Mouse (Mus musculus) megakaryocyte, embryonic 14.5 days (primary cell): ENCODE measurements at regions not wholly inside any gene's neighbourhood (a gene's known extent, or its start where the extent isn't known, plus 50 kb on each side); places are given as distances from the start of the nearest gene placed in this dataset.

Source experiments
- H3K27me3 ChIP-seq: replicated peaks from 2 replicates; pipeline ENCODE3; 2012; ENCODE audit warnings: inconsistent platforms
- H3K36me3 ChIP-seq: replicated peaks from 2 replicates; pipeline ENCODE3; 2012; ENCODE audit warnings: low read length, inconsistent platforms, mixed read lengths
- H3K4me1 ChIP-seq: 2 replicates; pipeline ENCODE4 v1.6.1; 2012; ENCODE audit warnings: inconsistent platforms
- H3K4me3 ChIP-seq: replicated peaks from 2 replicates; pipeline ENCODE3; 2012; ENCODE audit warnings: moderate library complexity, mild to moderate bottlenecking, inconsistent platforms
- H3K9me3 ChIP-seq: 2 replicates; pipeline ENCODE4 v1.6.1; 2012; ENCODE audit warnings: inconsistent platforms
- FLI1 ChIP-seq: IDR thresholded peaks from 2 replicates; pipeline ENCODE4 v1.6.1; 2012; ENCODE audit warnings: low read length, inconsistent platforms, mixed read lengths
- GATA1 ChIP-seq: IDR thresholded peaks from 3 replicates; pipeline ENCODE4 v1.6.1; 2012; ENCODE audit warnings: mixed read lengths, low read length, inconsistent platforms, borderline replicate concordance

DNA sequence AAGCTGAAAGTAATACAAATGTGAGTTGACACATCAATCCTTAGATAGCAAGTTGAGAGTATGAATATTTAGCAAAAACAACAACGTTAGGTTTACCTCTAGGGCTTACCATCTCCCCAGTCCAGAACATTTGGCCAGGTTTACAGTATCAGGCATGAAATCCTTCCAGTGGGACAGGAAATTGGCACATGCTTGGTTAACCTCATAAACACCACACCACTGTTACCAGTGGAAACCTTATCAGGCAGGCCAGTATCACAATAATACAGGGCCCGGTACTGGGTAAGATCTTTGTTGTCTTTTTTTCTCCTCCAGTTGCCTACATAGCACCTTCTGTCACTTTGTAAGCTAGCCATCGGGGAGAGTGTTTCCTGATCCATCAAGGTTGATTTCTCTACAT is 101.7 kb upstream of the Slc13a1 start:
- Histone ChIP-seq H3K36me3 (no peaks in the 10 kb centered on the region), H3K27me3 (no peaks in the 10 kb centered on the region), H3K4me3 (no peak overlapping the region), H3K9me3 (peaks cover 9% of the 10 kb centered on the region), H3K4me1 (no peaks in the 10 kb centered on the region)
- no peak for TF ChIP-seq GATA1
- no peak for TF ChIP-seq FLI1

DNA sequence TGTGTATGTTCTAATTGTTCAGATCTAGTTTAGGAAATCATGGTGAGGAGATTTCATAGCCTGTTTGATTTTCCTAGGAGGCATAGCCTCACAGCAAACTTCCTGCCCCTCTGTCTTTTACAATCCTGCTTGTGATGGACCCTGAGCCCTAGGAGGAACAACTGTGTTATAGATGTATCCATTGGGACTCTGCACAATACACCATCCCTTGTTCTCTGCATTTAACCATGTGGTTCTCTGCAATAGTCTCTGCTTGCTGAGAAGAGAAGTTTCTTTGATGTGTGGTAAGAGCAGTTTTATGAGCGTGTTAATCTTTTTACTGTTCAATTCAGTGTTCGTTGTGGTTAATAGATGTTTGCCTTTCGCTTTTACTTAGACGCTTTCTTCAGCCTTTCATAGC is 95.9 kb upstream of the Slc13a1 start:
- no peaks in the 10 kb centered on the region for H3K27me3 ChIP-seq
- H3K36me3 ChIP-seq = no peaks in the 10 kb centered on the region
- H3K9me3 ChIP-seq = no peaks in the 10 kb centered on the region
- no peaks in the 10 kb centered on the region for H3K4me1 ChIP-seq
- H3K4me3 ChIP-seq = no peak overlapping the region
- TF ChIP-seq GATA1 (no peak), FLI1 (no peak)

DNA sequence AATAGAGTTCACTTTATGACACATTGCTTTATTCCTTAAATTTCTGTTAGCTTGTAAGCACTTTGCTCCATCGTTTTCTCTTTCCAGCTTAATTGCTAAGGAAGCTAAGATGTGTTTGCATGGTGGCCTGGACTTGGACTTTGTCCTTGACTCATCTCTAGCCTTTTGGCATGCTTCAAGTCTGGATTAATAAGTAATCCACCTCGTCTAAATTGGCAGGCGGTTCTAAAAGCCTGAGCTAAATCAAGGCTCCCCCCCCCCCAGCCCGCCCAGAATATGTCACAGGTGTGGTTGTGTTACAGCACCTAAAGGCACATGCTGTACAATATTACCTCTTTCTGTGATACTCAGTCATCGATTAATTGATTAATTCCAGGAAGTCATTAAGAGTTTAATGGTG is 94.7 kb upstream of the Slc13a1 start:
- TF ChIP-seq FLI1 (no peak), GATA1 (no peak)
- Histone ChIP-seq H3K27me3 (no peaks in the 10 kb centered on the region), H3K9me3 (no peaks in the 10 kb centered on the region), H3K4me1 (no peaks in the 10 kb centered on the region), H3K36me3 (no peaks in the 10 kb centered on the region), H3K4me3 (no peak overlapping the region)

DNA sequence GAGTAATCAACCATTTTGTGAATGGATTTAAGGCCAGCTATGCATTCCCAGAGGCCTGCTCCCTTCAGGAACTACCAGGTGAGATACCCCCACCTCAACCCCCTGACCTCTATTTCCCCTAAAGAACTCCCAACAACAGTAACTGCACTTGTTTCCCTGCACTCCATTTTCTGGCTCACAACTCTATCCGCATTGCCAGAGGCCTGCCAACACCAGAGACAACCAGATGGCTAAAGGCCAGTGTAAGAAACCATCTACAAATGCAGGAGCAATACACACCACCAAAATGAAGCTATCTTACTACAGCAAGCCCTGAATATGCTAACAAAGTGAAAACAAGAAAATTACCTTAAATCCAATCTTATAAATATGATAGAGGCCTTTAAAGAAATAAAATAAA is 77.7 kb upstream of the Slc13a1 start:
- no peaks in the 10 kb centered on the region for H3K36me3 ChIP-seq
- H3K27me3 ChIP-seq = no peaks in the 10 kb centered on the region
- H3K4me1 ChIP-seq = no peaks in the 10 kb centered on the region
- TF ChIP-seq FLI1 (no peak), GATA1 (no peak)
- peaks cover 12% of the 10 kb centered on the region; the same call in 1 of the 2 replicates for H3K9me3 ChIP-seq
- no peak overlapping the region for H3K4me3 ChIP-seq

DNA sequence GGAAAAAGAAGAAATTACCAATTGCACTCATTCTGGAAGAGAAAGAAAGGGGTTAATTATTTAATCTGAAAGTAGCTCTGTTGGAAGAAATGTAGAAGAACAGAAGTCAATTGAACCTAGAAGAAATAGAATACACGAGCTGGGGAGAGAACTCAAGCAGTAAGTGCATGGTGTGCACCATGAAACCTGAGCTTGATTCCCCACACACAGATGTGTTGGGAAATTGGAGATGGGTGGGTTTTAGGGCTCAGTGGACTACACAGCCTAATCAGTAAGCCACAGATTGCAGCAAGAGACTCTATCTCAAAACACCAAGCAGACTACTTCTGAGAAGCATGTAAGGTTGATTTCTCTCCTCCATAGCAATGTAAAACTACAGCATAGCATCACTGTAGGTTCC is 70.6 kb upstream of the Slc13a1 start:
- TF ChIP-seq FLI1 (no peak), GATA1 (no peak)
- no peaks in the 10 kb centered on the region for H3K27me3 ChIP-seq
- no peak overlapping the region for H3K4me3 ChIP-seq

DNA sequence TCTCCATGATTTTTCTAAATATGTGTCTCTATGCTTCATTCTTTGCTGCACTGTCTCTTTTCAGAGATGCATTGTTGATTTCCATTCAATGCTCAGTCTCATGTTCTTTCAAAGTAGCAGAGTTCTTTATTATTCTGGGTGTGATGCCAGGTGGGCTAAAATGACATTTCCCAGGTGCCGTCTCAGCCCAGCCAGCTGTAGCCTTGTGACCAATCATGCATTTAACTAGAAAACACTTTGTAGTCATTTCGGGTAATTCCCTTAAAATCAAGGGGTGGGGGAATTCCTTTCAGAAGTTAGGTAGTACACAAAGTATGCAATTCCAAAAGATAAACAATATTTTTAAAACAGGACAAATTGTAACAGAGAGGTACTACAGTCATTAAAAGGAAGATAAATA is 70.2 kb upstream of the Slc13a1 start:
- Histone ChIP-seq H3K36me3 (no peaks in the 10 kb centered on the region), H3K9me3 (no peaks in the 10 kb centered on the region), H3K27me3 (no peaks in the 10 kb centered on the region), H3K4me3 (no peak overlapping the region), H3K4me1 (no peaks in the 10 kb centered on the region)
- TF ChIP-seq FLI1 (no peak), GATA1 (no peak)

More for the DNA sequence above, 70.6 kb upstream of the Slc13a1 start:
- H3K4me1 ChIP-seq = no peaks in the 10 kb centered on the region
- H3K9me3 ChIP-seq = no peaks in the 10 kb centered on the region
- no peaks in the 10 kb centered on the region for H3K36me3 ChIP-seq

DNA sequence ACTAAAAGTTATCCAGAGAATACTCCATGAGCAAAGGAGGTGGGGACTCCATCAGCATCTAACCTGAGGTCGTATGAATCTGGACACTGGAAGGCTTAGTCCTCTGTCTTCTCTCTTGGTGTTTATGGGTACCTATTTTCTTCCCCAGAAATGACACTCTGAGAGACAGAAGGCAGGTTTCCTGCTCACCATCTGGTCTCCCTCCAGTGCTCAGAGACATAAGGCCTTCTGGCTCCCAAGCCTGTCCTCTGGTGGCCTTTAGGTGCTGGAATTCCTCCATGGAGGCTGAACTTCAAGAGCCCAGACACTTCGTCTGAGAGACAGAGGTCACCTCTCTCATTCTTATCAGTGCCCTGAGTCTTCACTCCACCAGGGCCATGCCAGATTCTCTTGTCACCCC is 65.7 kb upstream of the Slc13a1 start:
- no peak for TF ChIP-seq FLI1
- TF ChIP-seq GATA1 = no peak
- Histone ChIP-seq H3K4me1 (no peaks in the 10 kb centered on the region), H3K27me3 (no peaks in the 10 kb centered on the region), H3K9me3 (no peaks in the 10 kb centered on the region), H3K36me3 (no peaks in the 10 kb centered on the region), H3K4me3 (no peak overlapping the region)

DNA sequence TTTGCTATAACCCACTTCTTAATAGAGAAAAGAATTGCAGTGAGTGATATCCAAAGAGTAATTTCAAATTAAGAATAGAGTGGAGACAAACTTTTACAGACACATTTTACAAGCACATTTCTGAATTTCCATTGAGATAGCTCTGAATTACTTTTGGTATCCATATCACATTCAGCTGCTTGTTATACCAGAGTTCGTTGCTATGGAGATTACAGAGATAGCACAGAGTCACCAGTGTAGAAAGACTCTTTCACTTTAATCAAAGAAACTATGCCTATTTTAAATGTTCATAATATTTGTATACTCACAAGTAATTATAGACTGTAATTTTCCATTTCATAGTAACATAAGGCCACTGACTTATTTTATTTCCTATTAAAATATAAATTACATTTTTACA is 52.7 kb upstream of the Slc13a1 start:
- TF ChIP-seq GATA1 = no peak
- TF ChIP-seq FLI1 = no peak
- Histone ChIP-seq H3K27me3 (no peaks in the 10 kb centered on the region), H3K4me3 (no peak overlapping the region), H3K4me1 (no peaks in the 10 kb centered on the region), H3K9me3 (peaks cover 4% of the 10 kb centered on the region; the same call in 1 of the 2 replicates), H3K36me3 (no peaks in the 10 kb centered on the region)

DNA sequence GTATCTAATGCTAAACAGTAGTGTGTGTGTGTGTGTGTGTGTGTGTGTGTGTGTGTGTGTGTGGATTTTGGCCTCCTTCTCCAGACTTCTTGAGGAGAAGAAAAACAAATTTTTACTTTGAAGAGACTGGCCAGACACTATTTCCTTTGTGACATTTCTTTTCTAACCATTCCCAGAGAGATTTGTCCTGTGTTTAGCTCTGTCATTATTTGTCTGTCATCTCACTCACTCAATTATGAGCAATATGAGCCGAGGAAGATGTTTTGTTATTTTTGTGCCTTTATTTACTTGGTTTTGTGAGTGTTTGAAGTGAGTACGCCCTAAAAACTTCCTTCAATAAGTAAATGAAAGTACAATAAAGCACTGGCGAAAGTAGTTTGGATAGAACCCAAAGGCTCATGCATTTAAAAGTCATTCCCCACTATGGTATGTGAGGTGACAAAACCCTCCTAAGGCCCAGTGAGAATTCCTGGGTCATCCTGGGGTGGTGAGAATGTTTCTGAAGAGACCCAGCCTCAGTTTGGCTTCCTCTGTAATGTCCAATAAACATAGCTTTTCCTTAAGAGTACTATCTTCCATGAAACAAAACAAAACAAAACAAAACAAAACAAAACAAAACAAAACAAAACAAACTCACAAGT is 52.1 kb upstream of the Slc13a1 start:
- H3K9me3 ChIP-seq = peaks cover 4% of the 10 kb centered on the region; the same call in 1 of the 2 replicates
- H3K36me3 ChIP-seq = no peaks in the 10 kb centered on the region
- H3K27me3 ChIP-seq = no peaks in the 10 kb centered on the region
- no peaks in the 10 kb centered on the region for H3K4me1 ChIP-seq
- no peak for TF ChIP-seq GATA1
- H3K4me3 ChIP-seq = no peak overlapping the region
